Mouse (Mus musculus): Measurements from ENCODE around the gene Ldhc. TPM values are rescaled to one million over a fixed set of nuclear protein-coding genes. Genes with fewer than 3 reads are reported as not detected.

Ldhc gene
- polyA plus RNA-seq, 1 experiment = 0.04 TPM

GRCm38 (mm10) chr7:46851026-46851425 is 10.0 kb upstream of the Ldhc start:
- Histone ChIP-seq H3K9me3 (ENCODE audit: control insufficient read depth, low read length) (no peaks in the 10 kb centered on the region), H3K36me3 (ENCODE audit: control insufficient read depth) (peaks cover 71% of the 10 kb centered on the region), H3K4me1 (ENCODE audit: control insufficient read depth) (peaks cover 15% of the 10 kb centered on the region), H3K4me3 (replicated peaks) (no peak overlapping the region), H3K27me3 (ENCODE audit: control insufficient read depth) (no peaks in the 10 kb centered on the region)
- TF ChIP-seq GATA1 (IDR thresholded peaks at IDR 0.05; ENCODE audit: low read length) (no peak), TAL1 (IDR thresholded peaks at IDR 0.05; ENCODE audit: low read length) (no peak)

GRCm38 (mm10) chr7:46852666-46853065 is 8.3 kb upstream of the Ldhc start:
- peaks cover 71% of the 10 kb centered on the region for H3K36me3 ChIP-seq (ENCODE audit: control insufficient read depth)
- TF ChIP-seq TAL1 (IDR thresholded peaks at IDR 0.05; ENCODE audit: low read length) (no peak), GATA1 (IDR thresholded peaks at IDR 0.05; ENCODE audit: low read length) (no peak)
- peaks cover under 1% of the 10 kb centered on the region; the same call in 1 of the 2 replicates for H3K4me1 ChIP-seq (ENCODE audit: control insufficient read depth)

GRCm38 (mm10) chr7:46853365-46853764 is 7.6 kb upstream of the Ldhc start:
- TF ChIP-seq TAL1 (IDR thresholded peaks at IDR 0.05; ENCODE audit: low read length) = no peak
- no peaks in the 10 kb centered on the region for H3K9me3 ChIP-seq (ENCODE audit: control insufficient read depth, low read length)
- no peaks in the 10 kb centered on the region for H3K27me3 ChIP-seq (ENCODE audit: control insufficient read depth)
- H3K4me1 ChIP-seq (ENCODE audit: control insufficient read depth) = no peaks in the 10 kb centered on the region
- peaks cover 68% of the 10 kb centered on the region for H3K36me3 ChIP-seq (ENCODE audit: control insufficient read depth)
- no peak overlapping the region for H3K4me3 ChIP-seq (replicated peaks)

More at GRCm38 (mm10) chr7:46852666-46853065, 8.3 kb upstream of the Ldhc start:
- Histone ChIP-seq H3K9me3 (ENCODE audit: control insufficient read depth, low read length) (no peaks in the 10 kb centered on the region), H3K27me3 (ENCODE audit: control insufficient read depth) (no peaks in the 10 kb centered on the region), H3K4me3 (replicated peaks) (no peak overlapping the region)

- Histone ChIP-seq H3K36me3 (ENCODE audit: control insufficient read depth) (peaks cover 46% of the 10 kb centered on the region), H3K27me3 (ENCODE audit: control insufficient read depth) (no peaks in the 10 kb centered on the region), H3K9me3 (ENCODE audit: control insufficient read depth, low read length) (no peaks in the 10 kb centered on the region), H3K4me3 (replicated peaks) (no peak overlapping the region), H3K4me1 (ENCODE audit: control insufficient read depth) (no peaks in the 10 kb centered on the region)
- TF ChIP-seq TAL1 (IDR thresholded peaks at IDR 0.05; ENCODE audit: low read length) (no peak), GATA1 (IDR thresholded peaks at IDR 0.05; ENCODE audit: low read length) (no peak)
Measured at GRCm38 (mm10) chr7:46855866-46856560, 5.0 kb upstream of the Ldhc start.

- peaks cover 33% of the 10 kb centered on the region for H3K36me3 ChIP-seq (ENCODE audit: control insufficient read depth)
- no peak overlapping the region for H3K4me3 ChIP-seq (replicated peaks)
- no peak for TF ChIP-seq GATA1 (IDR thresholded peaks at IDR 0.05; ENCODE audit: low read length)
- H3K9me3 ChIP-seq (ENCODE audit: control insufficient read depth, low read length) = no peaks in the 10 kb centered on the region
- H3K27me3 ChIP-seq (ENCODE audit: control insufficient read depth) = no peaks in the 10 kb centered on the region
- no peaks in the 10 kb centered on the region for H3K4me1 ChIP-seq (ENCODE audit: control insufficient read depth)
Measured at GRCm38 (mm10) chr7:46857436-46857835, 3.6 kb upstream of the Ldhc start.

GRCm38 (mm10) chr7:46859031-46859430 is 2.0 kb upstream of the Ldhc start:
- TF ChIP-seq GATA1 (IDR thresholded peaks at IDR 0.05; ENCODE audit: low read length) (no peak), TAL1 (IDR thresholded peaks at IDR 0.05; ENCODE audit: low read length) (no peak)
- Histone ChIP-seq H3K36me3 (ENCODE audit: control insufficient read depth) (peaks cover 19% of the 10 kb centered on the region), H3K4me3 (replicated peaks) (no peak overlapping the region), H3K9me3 (ENCODE audit: control insufficient read depth, low read length) (no peaks in the 10 kb centered on the region), H3K4me1 (ENCODE audit: control insufficient read depth) (no peaks in the 10 kb centered on the region), H3K27me3 (ENCODE audit: control insufficient read depth) (no peaks in the 10 kb centered on the region)

GRCm38 (mm10) chr7:46871988-46872387 is 11.0 kb downstream of the Ldhc start:
- Histone ChIP-seq H3K36me3 (ENCODE audit: control insufficient read depth) (no peaks in the 10 kb centered on the region), H3K27me3 (ENCODE audit: control insufficient read depth) (no peaks in the 10 kb centered on the region), H3K9me3 (ENCODE audit: control insufficient read depth, low read length) (no peaks in the 10 kb centered on the region), H3K4me3 (replicated peaks) (no peak overlapping the region), H3K4me1 (ENCODE audit: control insufficient read depth) (no peaks in the 10 kb centered on the region)
- TF ChIP-seq GATA1 (IDR thresholded peaks at IDR 0.05; ENCODE audit: low read length) (no peak), TAL1 (IDR thresholded peaks at IDR 0.05; ENCODE audit: low read length) (no peak)

GRCm38 (mm10) chr7:46876841-46877240 is 15.8 kb downstream of the Ldhc start:
- TF ChIP-seq TAL1 (IDR thresholded peaks at IDR 0.05; ENCODE audit: low read length) (no peak), GATA1 (IDR thresholded peaks at IDR 0.05; ENCODE audit: low read length) (no peak)
- Histone ChIP-seq H3K9me3 (ENCODE audit: control insufficient read depth, low read length) (no peaks in the 10 kb centered on the region), H3K4me1 (ENCODE audit: control insufficient read depth) (peaks cover 1% of the 10 kb centered on the region; the same call in 1 of the 2 replicates), H3K36me3 (ENCODE audit: control insufficient read depth) (no peaks in the 10 kb centered on the region), H3K27me3 (ENCODE audit: control insufficient read depth) (no peaks in the 10 kb centered on the region), H3K4me3 (replicated peaks) (no peak overlapping the region)

GRCm38 (mm10) chr7:46877255-46877654 is 16.3 kb downstream of the Ldhc start:
- no peak overlapping the region for H3K4me3 ChIP-seq (replicated peaks)
- no peaks in the 10 kb centered on the region for H3K36me3 ChIP-seq (ENCODE audit: control insufficient read depth)
- no peak for TF ChIP-seq GATA1 (IDR thresholded peaks at IDR 0.05; ENCODE audit: low read length)
- no peak for TF ChIP-seq TAL1 (IDR thresholded peaks at IDR 0.05; ENCODE audit: low read length)
- H3K9me3 ChIP-seq (ENCODE audit: control insufficient read depth, low read length) = no peaks in the 10 kb centered on the region
- H3K4me1 ChIP-seq (ENCODE audit: control insufficient read depth) = peaks cover 1% of the 10 kb centered on the region; the same call in 1 of the 2 replicates
- no peaks in the 10 kb centered on the region for H3K27me3 ChIP-seq (ENCODE audit: control insufficient read depth)

GRCm38 (mm10) chr7:46879851-46880250 is 18.8 kb downstream of the Ldhc start:
- Histone ChIP-seq H3K36me3 (ENCODE audit: control insufficient read depth) (peaks cover 5% of the 10 kb centered on the region), H3K27me3 (ENCODE audit: control insufficient read depth) (no peaks in the 10 kb centered on the region), H3K4me3 (replicated peaks) (no peak overlapping the region), H3K9me3 (ENCODE audit: control insufficient read depth, low read length) (no peaks in the 10 kb centered on the region), H3K4me1 (ENCODE audit: control insufficient read depth) (peaks cover 12% of the 10 kb centered on the region)
- TF ChIP-seq TAL1 (IDR thresholded peaks at IDR 0.05; ENCODE audit: low read length) (no peak), GATA1 (IDR thresholded peaks at IDR 0.05; ENCODE audit: low read length) (no peak)

Data from erythroblast, embryonic 14.5 days (primary cell).